Mouse (Mus musculus) liver, embryonic 14.5 days (tissue): ENCODE data around the gene Pcyox1. TPM values are rescaled to one million over a fixed set of nuclear protein-coding genes. Genes with fewer than 3 reads are reported as not detected.
A peak's percentile ranks its signal among the peaks of the same experiment; 100 is the strongest.
"Not testable (repeated sequence)": the region's sequence is repeated elsewhere in the genome, so short reads cannot be mapped to it uniquely, and the experiment has no call there.

ENCODE experiments used
- ATAC-seq: fragments of 200-750 bp; cut with Nextera tagmentation; 2 replicates; pipeline ENCODE4 v1.8.0; 2017; ENCODE audit warnings: moderate number of reproducible peaks, mild to moderate bottlenecking, moderate library complexity; ENCODE audit not compliant: insufficient read depth
- DNase-seq, 3 experiments: peaks; one replicate each; pipeline ENCODE4 v3.0.0-alpha.2; 2012 to 2013; ENCODE audit warnings: low read depth in 3 of 3, low spot score in 3 of 3
- H3K27ac ChIP-seq: fragments of 300-500 bp; sonication (generic); 2 replicates; pipeline ENCODE4 v1.5.1; 2014; ENCODE audit warnings: moderate library complexity, mild to moderate bottlenecking, control low read depth, inconsistent platforms
- H3K27me3 ChIP-seq: fragments of 300-500 bp; sonication (generic); 2 replicates; pipeline ENCODE4 v1.6.1; 2014; ENCODE audit warnings: mild to moderate bottlenecking, low read length, moderate library complexity; ENCODE audit not compliant: control insufficient read depth, insufficient read depth
- H3K36me3 ChIP-seq: fragments of 300-500 bp; sonication (generic); replicated peaks from 2 replicates; pipeline ENCODE4 v1.6.1; 2014; ENCODE audit warnings: low read depth; ENCODE audit not compliant: control insufficient read depth, insufficient read depth
- H3K4me1 ChIP-seq, 2 experiments: fragments of 200-500 bp in 1 of 2; fragments of 300-500 bp in 1 of 2; sonication (generic) in 1 of 2; replicated peaks; 2 replicates each; pipeline ENCODE4 v1.6.1; 2012 to 2014; ENCODE audit warnings: antibody characterized with exemption in 1 of 2, inconsistent platforms in 1 of 2, low read length in 1 of 2; ENCODE audit not compliant: control insufficient read depth in 2 of 2, insufficient read depth in 2 of 2
- H3K4me2 ChIP-seq: fragments of 300-500 bp; sonication (generic); 2 replicates; pipeline ENCODE4 v1.6.1; 2014; ENCODE audit warnings: low read depth, mild to moderate bottlenecking, control low read depth, moderate library complexity
- H3K4me3 ChIP-seq, 2 experiments: fragments of 200-500 bp in 1 of 2; fragments of 300-500 bp in 1 of 2; sonication (generic) in 1 of 2; 2 replicates each; pipeline ENCODE4 v1.5.1; 2012 to 2014; ENCODE audit warnings: low read depth in 2 of 2, low read length in 2 of 2, mild to moderate bottlenecking in 2 of 2, control low read depth in 1 of 2, inconsistent platforms in 1 of 2, moderate library complexity in 1 of 2; ENCODE audit not compliant: insufficient read depth in 1 of 2
- H3K9ac ChIP-seq: fragments of 300-500 bp; sonication (generic); replicated peaks from 2 replicates; pipeline ENCODE4 v1.6.1; 2014; ENCODE audit warnings: mild to moderate bottlenecking, control low read depth, moderate library complexity
- H3K9me3 ChIP-seq: fragments of 300-500 bp; sonication (generic); 2 replicates; pipeline ENCODE4 v1.6.1; 2016; ENCODE audit warnings: low read length, mixed read lengths; ENCODE audit not compliant: control insufficient read depth
- CTCF ChIP-seq: IDR thresholded peaks from 2 replicates; pipeline ENCODE4 v1.5.1; 2016; ENCODE audit warnings: antibody characterized with exemption, low read depth, control low read depth
- EP300 ChIP-seq: IDR thresholded peaks from 2 replicates; pipeline ENCODE4 v1.6.1; 2016; ENCODE audit warnings: antibody characterized with exemption, low read depth
- WGBS: fragments of 180-500 bp; shearing (Covaris S2); extraction: QIAGEN DNeasy Blood & Tissue Kit; methylation state at CpG from one replicate; pipeline ENCODE4 v1.1.7; 2014; ENCODE audit not compliant: insufficient replicate concordance; 5-methylcytosine and 5-hydroxymethylcytosine counted together
- polyA plus RNA-seq, 2 experiments: library from polyadenylated mRNA; depleted of rRNA in 1 of 2; stranded (reverse) in 1 of 2; unstranded in 1 of 2; fragments of >200 nt; fragmentation: Nextera tagmentation in 1 of 2; extraction: Ambion mirVana in 1 of 2; gene quantifications; 2 replicates each; pipeline versions ENCODE4 v1.2.1 to v1.2.3; 2012 to 2014

Pcyox1 gene
- polyA plus RNA-seq, 2 experiments: 22.0 to 37.7 TPM

DNA sequence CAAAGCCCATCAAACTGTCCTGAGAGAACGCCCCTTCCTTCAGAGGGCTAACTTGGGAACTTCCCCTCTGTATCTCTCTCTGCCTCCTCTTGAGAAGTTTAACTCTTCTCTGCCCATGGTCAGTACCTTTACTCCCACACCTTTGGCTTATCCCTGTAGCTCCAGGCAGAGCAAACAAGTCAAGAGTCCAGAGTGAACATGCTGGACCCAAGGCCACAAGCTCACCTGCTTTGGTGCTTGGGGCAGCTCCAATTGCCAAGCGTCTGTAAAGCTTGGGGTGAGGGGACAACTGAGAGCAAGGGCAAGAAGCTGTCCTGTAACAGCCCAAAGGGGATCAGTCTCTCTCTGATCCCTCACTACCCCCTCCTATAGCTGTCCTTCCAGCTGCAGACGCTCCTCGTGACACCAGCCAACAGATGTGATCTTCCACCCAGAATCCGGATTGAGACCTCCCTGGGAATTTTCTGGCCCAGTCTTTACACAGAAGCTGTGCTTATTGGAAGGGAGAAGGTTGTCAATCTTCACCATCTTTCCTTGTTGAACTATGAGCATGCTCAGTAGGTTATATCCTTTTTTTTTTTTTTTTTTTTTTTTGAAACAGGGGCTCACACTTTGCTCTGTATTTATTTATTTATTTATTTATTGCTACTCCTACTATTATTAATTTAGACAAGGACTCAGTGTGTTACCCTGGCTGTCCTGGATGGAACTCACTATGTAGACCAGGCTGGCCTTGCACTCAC lies 11.4 kb downstream of the Pcyox1 start:
- Histone ChIP-seq H3K4me3 (no peak overlapping the region), H3K4me1 (peaks cover 3 to 5% of the 10 kb centered on the region in 2 experiments; a peak in 2 of 4 replicates), H3K9me3 (no peaks in the 10 kb centered on the region), H3K9ac (no peak overlapping the region), H3K27ac (no peak overlapping the region), H3K36me3 (peaks cover 8% of the 10 kb centered on the region), H3K27me3 (no peaks in the 10 kb centered on the region), H3K4me2 (no peak overlapping the region)
- TF ChIP-seq CTCF: no peak
- no peak for TF ChIP-seq EP300
- WGBS: 67% methylated on average over 5 of the region's 5 CpGs
- DNase-seq: no peak
- ATAC-seq: peak; percentile 50; the same call in 1 of the 2 replicates

DNA sequence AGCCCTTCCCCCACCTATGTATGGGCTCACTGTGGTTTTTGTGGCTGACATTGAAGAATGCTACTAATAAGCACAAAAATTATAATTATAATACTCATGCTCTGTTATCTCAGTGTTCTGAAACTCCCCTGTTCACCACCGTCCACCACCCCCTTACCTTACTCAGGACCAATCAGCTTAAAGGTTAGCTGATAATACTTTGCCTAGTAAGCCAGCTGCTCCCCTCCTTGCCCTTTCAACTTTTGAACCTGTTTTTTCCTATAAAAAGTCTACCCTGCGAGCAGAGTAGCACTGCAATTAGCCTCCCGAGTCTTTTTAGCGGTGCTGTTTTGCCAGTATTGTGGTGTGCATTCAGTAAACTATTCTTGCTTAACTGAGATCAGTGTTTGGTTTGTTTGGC lies 12.3 kb downstream of the Pcyox1 start:
- Histone ChIP-seq H3K4me3 (no peak overlapping the region), H3K4me2 (no peak overlapping the region), H3K36me3 (peaks cover 8% of the 10 kb centered on the region), H3K9ac (no peak overlapping the region), H3K9me3 (no peaks in the 10 kb centered on the region), H3K27me3 (no peaks in the 10 kb centered on the region), H3K4me1 (peaks cover 3 to 5% of the 10 kb centered on the region in 2 experiments; a peak in 2 of 4 replicates), H3K27ac (no peak overlapping the region)
- WGBS: 37% methylated on average over 4 of the region's 4 CpGs
- no peak for DNase-seq
- no peak for ATAC-seq
- TF ChIP-seq CTCF (no peak), EP300 (no peak)

DNA sequence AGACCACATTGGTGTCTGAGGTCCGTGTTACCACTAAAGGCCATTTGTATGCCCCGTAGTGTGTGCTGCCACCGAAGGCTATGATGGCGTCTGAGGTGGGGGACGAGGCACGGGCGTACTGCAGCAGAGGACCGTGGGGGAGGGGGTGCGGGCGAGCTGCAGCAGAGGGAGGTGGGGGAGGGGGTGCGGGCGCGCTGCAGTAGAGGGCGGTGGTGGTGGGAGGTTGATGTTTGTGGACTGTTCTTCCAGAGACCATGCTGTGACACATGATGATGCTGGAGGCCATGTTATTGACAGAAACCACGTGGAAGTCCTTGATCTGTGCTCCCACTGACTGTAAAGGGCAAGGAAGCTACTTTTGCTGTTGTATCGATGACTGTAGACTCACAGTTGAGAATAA lies 13.6 kb downstream of the Pcyox1 start:
- Histone ChIP-seq H3K9me3 (no peaks in the 10 kb centered on the region), H3K4me1 (peaks cover 3 to 5% of the 10 kb centered on the region in 2 experiments; a peak in 2 of 4 replicates), H3K9ac (no peak overlapping the region), H3K27ac (no peak overlapping the region), H3K27me3 (no peaks in the 10 kb centered on the region), H3K4me3 (no peak overlapping the region), H3K4me2 (no peak overlapping the region), H3K36me3 (peaks cover 6% of the 10 kb centered on the region)
- no peak for DNase-seq
- no peak for ATAC-seq
- TF ChIP-seq CTCF (no peak), EP300 (no peak)
- WGBS: 35% methylated on average over 16 of the region's 16 CpGs

GRCm38 (mm10) chr6:86382551-86382950 lies 14.4 kb downstream of the Pcyox1 start:
- H3K4me1 ChIP-seq: peaks cover 3 to 5% of the 10 kb centered on the region in 2 experiments; a peak in 2 of 4 replicates
- no peaks in the 10 kb centered on the region for H3K9me3 ChIP-seq
- no peak for ATAC-seq
- no peak overlapping the region for H3K4me2 ChIP-seq
- DNase-seq: no peak
- H3K4me3 ChIP-seq: no peak overlapping the region
- no peak overlapping the region for H3K9ac ChIP-seq
- peaks cover 11% of the 10 kb centered on the region for H3K36me3 ChIP-seq
- no peak for TF ChIP-seq EP300
- TF ChIP-seq CTCF: no peak
- no peaks in the 10 kb centered on the region for H3K27me3 ChIP-seq
- no peak overlapping the region for H3K27ac ChIP-seq

- DNase-seq, H3K4me2 ChIP-seq, H3K4me1 ChIP-seq, H3K9me3 ChIP-seq, H3K4me3 ChIP-seq, H3K27ac ChIP-seq, H3K9ac ChIP-seq, H3K27me3 ChIP-seq: not testable (repeated sequence)
- WGBS: 61% methylated on average over 8 of the region's 8 CpGs
- H3K36me3 ChIP-seq: peaks cover 27% of the 10 kb centered on the region
- ATAC-seq: peak; percentile 11; the same call in 1 of the 2 replicates
These were observed 16.8 kb downstream of the Pcyox1 start for GRCm38 (mm10) chr6:86380112-86380511.
